Mouse (Mus musculus): ENCODE data around the gene Tac4.

GRCm38 (mm10) chr11:95257930-95258329, 3.4 kb upstream of the Tac4 start:
- TF ChIP-seq EP300 (IDR thresholded peaks at IDR 0.05; ENCODE audit: low read length): no peak
- no peak for TF ChIP-seq TCF12 (IDR thresholded peaks at IDR 0.05; ENCODE audit: low read depth, low read length)
- TF ChIP-seq CTCF (conservative IDR thresholded peaks at IDR 0.05 in 1 of 2, IDR thresholded peaks at IDR 0.05 in 1 of 2; ENCODE audit: low read depth in 2 of 2, low read length in 2 of 2): no peak
- TF ChIP-seq POLR2A (IDR thresholded peaks at IDR 0.05; ENCODE audit: low read depth, low read length): no peak
- no peak for TF ChIP-seq NRF1 (IDR thresholded peaks at IDR 0.05; ENCODE audit: low read depth, low read length)
- TF ChIP-seq RAD21 (IDR thresholded peaks at IDR 0.05; ENCODE audit: low read depth, low read length): no peak
- no peak for TF ChIP-seq TBP (conservative IDR thresholded peaks at IDR 0.05; ENCODE audit: low read depth, low read length)
- no peak for TF ChIP-seq SIN3A (IDR thresholded peaks at IDR 0.05; ENCODE audit: low read length)
- TF ChIP-seq POLR2AphosphoS2 (IDR thresholded peaks at IDR 0.05; ENCODE audit: low read depth, low read length): no peak; the same call in 1 of the 2 replicates
- no peak for TF ChIP-seq UBTF (IDR thresholded peaks at IDR 0.05; ENCODE audit: low read depth, low read length)
- TF ChIP-seq MYC (IDR thresholded peaks at IDR 0.05; ENCODE audit: low read depth, low read length): no peak
- TF ChIP-seq E2F4 (IDR thresholded peaks at IDR 0.05; ENCODE audit: insufficient replicate concordance, low read depth, low read length): no peak
